Mouse (Mus musculus) inflammation-experienced regulatory T-cells, adult 6 months (primary cell): ENCODE data around the gene Krtap19-5. TPM values are rescaled to one million over a fixed set of nuclear protein-coding genes. Genes with fewer than 3 reads are reported as not detected.

Experiments used
- ATAC-seq: one replicate; pipeline ENCODE4 v1.8.0; 2017
- polyA plus RNA-seq, 3 experiments: library from polyadenylated mRNA; unstranded; fragments of 100-300 nt; shearing (Covaris generic); gene quantifications; one replicate each; pipeline ENCODE4 v1.2.1; 2017

Krtap19-5 gene
- not detected for polyA plus RNA-seq

DNA sequence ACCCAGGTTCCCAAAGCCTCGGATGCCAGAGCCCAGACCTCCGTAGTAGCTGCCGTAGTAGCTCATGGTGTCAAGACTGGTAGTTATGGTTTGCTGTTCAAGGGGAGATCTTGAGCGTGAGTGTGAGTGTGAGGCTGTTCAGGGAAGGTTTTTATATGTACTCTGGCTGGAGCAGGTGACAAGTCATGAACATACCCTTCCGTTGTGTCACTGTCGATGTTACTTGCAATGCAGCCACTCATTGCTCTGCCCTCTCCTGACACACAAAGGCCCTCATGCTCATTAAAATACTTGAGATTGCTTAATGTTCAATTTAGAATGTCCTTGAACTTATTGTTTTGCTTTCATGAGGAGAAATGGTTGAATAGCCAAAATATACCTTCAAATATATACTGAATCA is at the start of gene Krtap19-5:
Gene Krtap19-5, minus strand, starts transcription at position 101 of the 400 bp plus-strand sequence.
- no peak for ATAC-seq

DNA sequence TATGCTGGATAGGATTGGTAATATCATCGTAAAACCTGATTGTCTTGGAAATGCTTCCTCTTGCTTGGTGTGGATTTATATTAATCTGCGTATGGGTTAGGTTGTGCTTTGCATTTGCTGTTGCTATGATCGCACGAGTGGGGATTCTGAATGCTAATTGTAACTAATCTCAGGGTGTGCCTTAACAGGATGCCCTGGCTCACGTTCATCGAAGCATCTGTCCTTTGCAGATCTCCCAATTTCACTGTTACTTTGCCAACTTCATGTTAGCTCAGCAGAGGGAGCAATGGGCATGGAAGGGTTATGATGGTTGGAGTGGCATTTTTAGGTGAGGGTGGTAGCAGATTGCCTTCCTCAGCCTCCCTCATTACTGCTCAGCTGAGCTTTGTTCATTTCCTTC is 44.8 kb upstream of the Krtap19-5 start:
- no peak for ATAC-seq

DNA sequence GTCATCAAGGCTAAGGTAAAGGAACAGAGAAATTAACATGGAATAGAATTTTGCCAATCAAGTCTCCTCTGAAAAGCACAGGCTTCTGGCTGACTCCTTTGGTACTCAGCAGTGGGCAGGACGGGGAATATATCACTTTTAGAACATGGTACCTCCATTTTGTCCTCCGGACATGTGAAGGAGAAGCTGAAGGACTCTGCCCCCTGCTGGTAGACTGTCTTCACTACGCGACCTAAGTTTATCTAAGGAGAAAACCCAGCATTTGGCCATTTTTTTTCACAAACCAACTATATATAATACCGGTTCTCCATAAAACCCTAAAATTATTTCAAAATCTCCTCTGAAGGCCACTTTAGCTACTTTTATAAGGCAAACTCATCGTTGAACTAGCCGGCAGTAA is 42.0 kb upstream of the Krtap19-5 start:
- ATAC-seq = no peak

DNA sequence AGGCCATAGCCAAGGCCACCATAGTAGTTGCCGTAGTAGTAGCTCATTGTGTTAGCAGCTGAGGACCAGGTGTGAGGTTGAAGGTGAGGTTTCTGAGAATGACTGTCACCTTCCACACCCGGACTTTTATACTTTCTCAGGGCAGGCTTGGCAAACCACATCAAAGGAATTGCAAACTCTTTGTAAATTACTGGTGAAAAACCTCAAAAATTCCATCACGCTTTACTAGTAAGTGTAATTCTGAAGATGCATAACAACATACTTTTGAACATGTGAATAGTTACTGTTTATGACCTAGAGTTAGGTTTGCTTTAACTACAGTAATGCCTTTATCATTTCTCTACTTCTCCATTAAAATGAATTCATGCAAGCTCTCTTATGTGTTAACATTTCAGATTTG is 35.9 kb upstream of the Krtap19-5 start, which contains the start of gene Krtap19-9b:
Gene Krtap19-9b, minus strand, starts transcription at position 101 of the 400 bp plus-strand sequence.
- ATAC-seq = no peak

DNA sequence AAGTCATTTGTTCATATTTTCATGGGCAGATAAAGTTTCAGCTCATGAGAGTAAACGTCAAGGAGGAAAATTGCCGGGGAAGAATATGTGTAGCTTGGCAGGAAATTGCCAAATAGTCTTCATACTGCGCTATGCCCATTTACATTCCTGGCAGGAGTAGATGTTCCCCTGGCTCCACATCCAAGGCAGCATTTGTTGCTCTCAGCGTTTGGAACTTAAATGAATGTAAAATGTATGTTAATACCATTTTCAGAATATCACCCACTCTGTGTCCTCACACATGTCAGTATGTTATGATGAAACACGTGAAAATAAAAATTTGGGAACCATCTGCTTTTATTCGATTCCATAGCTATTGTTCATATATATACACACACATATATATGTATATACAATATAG is 9.4 kb downstream of the Krtap19-5 start:
- no peak for ATAC-seq

DNA sequence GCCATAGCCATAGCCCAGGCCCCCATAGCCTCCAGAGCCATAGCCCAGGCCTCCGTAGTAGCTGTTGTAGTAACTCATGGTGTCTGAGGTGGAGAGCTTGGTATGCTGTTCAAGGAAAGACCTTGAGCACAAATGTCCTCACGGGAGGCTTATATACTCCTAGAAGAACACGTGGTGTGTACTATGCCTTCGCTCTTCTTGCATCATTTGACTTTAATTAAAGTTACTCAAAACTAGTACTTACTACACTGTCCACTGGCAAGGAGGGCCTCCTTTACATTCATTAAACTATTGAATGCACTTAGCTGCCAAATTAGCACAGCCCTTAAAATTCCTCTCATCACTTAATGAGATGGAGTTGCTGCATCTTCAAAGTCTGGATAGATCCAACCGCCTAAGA is 11.3 kb downstream of the Krtap19-5 start, which contains the start of gene Krtap19-4:
Gene Krtap19-4, minus strand, starts transcription at position 101 of the 400 bp plus-strand sequence.
- ATAC-seq = no peak

DNA sequence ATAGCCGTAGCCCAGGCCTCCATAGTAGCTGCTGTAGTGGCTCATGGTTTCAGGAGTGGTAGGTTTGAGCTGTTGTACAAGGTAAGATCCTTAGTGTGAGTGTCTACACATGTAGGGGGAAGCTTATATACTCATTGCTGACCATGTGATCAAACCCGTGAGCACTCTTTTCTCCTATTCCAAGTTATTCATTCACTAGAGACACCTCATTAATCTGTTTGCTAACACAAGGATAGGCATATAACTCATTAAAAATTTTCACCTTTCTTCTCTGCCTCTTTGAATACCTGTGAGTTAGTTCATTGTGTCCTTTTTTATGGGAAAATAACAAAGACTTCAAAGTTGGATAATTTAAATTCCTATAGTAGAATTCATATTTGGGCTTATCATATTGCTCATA is 18.3 kb downstream of the Krtap19-5 start, which contains the start of gene Krtap19-3:
Gene Krtap19-3, minus strand, starts transcription at position 101 of the 400 bp plus-strand sequence.
- ATAC-seq = no peak

DNA sequence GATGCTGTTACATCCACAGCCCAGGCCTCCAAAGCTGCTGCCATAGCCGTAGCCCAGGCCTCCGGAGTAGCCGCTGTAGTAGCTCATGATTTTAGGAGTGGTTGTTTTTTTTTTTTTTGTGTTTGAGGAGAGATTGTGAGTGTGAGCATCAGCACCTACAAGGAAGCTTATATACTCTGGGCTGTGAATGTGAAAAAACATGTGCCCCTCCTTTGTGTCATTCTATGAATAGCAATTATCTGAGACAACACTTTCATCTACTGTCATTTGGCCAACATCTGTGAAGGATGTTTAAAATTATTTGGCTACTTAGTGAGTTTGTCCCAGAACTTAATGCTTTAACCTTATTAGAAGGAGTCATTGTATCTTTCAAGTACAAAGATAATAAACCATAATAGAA is 22.1 kb downstream of the Krtap19-5 start, which contains the start of gene Krtap19-2:
Gene Krtap19-2, minus strand, starts transcription at position 101 of the 400 bp plus-strand sequence.
- no peak for ATAC-seq

DNA sequence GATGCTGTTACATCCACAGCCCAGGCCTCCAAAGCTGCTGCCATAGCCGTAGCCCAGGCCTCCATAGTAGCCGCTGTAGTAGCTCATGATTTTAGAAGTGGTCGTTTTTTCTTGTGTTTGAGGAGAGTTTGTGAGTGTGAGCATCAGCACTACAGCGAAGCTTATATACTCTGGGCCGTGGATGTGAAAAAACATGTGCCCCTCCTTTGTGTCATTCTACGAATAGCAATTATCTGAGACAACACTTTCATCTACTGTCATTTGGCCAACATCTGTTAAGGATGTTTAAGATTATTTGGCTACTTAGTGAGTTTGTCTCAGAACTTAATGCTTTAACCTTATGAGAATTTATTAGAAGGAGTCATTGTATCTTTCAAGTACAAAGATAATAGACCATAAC is 26.9 kb downstream of the Krtap19-5 start, which contains the start of gene Krtap19-1:
Gene Krtap19-1, minus strand, starts transcription at position 101 of the 400 bp plus-strand sequence.
- ATAC-seq = no peak

DNA sequence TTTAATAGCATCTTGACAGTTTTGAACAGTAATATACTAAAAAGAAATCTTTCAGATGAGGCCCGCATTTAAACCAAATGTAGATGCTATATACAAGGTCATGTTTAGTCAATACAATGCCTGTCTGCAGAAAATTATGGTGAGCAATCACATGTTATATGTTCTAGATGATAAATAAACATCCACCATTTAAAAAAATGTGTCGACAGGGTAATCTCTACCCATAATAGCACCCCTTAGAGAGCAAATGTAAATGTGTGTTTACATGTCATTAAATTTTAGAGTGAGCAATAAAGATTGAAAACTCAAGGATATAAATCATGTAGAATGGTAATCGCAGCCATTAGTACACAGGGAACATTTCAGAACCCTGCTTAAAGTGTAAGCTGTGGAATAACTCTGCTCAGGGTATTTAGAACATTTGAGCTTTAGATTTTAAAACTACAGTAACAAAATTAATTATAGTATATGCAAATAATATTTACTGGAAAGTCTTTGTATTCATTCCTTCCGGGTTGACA is 31.3 kb downstream of the Krtap19-5 start:
- no peak for ATAC-seq

DNA sequence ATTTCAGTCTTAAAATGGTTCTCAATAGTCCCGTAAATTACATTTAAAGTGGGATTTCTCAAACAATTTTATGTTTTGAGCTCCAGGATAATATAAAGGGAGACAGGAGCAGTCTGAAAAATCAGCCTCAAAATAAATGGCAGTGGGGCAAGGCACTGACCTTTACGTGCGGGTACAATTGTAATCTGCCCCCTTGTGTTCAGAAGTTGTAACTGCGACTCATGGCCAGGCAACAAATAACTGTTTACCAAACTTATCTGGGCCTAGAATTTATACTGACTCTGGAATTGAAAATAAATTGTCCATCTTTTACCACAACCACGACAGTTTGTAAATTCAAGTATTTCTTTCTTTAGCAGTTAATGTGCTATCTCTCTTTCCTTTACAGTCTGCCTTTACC is 44.8 kb downstream of the Krtap19-5 start:
- no peak for ATAC-seq

DNA sequence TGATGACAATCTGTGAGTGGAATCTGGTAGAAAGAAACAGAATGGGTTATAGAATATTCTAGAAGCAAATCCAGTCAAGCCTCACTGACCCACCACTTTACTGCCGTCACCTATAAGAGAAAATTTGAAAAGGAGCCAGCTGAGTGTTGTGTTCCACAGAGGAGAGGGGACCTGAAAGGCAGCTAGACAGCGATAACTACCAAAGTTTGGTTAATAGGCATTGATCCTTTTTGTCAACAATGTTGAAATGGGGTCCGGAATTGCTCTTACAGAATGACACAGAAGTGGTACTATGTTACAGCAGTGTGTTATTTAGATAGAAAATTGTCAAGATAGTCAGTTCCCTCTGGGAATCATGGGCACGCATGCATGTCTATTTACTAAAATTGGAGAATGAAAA is 47.7 kb downstream of the Krtap19-5 start:
- ATAC-seq = no peak

DNA sequence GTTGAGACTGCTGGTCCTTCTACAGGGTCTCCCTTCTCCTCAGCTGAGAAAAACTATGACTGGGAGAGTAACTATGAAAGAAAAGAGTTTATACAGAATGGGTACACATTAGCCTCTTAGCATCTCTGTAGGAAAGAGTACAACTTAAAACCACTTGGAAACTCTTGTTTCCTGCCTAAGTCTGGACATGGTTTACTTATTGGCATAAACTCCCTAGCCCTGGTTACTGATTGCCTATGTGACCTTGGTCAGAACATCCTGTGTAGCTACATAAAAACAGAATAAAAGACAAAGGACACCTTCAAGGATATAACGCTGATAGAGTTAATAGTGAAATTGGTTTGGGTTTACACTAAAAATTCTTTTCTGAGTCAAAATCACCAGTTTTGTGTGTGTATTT is 48.9 kb downstream of the Krtap19-5 start:
- ATAC-seq = no peak

Other genes starting within 250 kb of the Krtap19-5 start
- gene Krtap26-1, start 248.7 kb downstream of the Krtap19-5 start, polyA plus RNA-seq = not detected
- gene Krtap27-1, start 224.8 kb downstream of the Krtap19-5 start, polyA plus RNA-seq = not detected
- not detected for gene 2310061N02Rik, start 188.5 kb downstream of the Krtap19-5 start, polyA plus RNA-seq
- gene Krtap13-1, start 167.6 kb downstream of the Krtap19-5 start, polyA plus RNA-seq = not detected
- gene Krtap13, start 144.8 kb downstream of the Krtap19-5 start, polyA plus RNA-seq = not detected
- not detected for gene 2310034C09Rik, start 137.6 kb downstream of the Krtap19-5 start, polyA plus RNA-seq
- not detected for gene 2310057N15Rik, start 122.3 kb downstream of the Krtap19-5 start, polyA plus RNA-seq
- gene Gm5965, start 118.6 kb downstream of the Krtap19-5 start, polyA plus RNA-seq = not detected
- not detected for gene Gm20741, start 84.2 kb downstream of the Krtap19-5 start, polyA plus RNA-seq
- not detected for gene Krtap15, start 76.2 kb downstream of the Krtap19-5 start, polyA plus RNA-seq
- gene Krtap14, start 70.3 kb downstream of the Krtap19-5 start, polyA plus RNA-seq = not detected
- gene Krtap19-1, start 27.0 kb downstream of the Krtap19-5 start, polyA plus RNA-seq = not detected
- not detected for gene Krtap19-2, start 22.2 kb downstream of the Krtap19-5 start, polyA plus RNA-seq
- not detected for gene Krtap19-3, start 18.4 kb downstream of the Krtap19-5 start, polyA plus RNA-seq
- gene Krtap19-4, start 11.4 kb downstream of the Krtap19-5 start, polyA plus RNA-seq = not detected
- gene Krtap19-9b, start 35.8 kb upstream of the Krtap19-5 start, polyA plus RNA-seq = not detected
- not detected for gene Krtap16-3, start 66.4 kb upstream of the Krtap19-5 start, polyA plus RNA-seq
- gene Krtap22-2, start 114.3 kb upstream of the Krtap19-5 start, polyA plus RNA-seq = not detected
- not detected for gene Gm10229, start 118.8 kb upstream of the Krtap19-5 start, polyA plus RNA-seq
- not detected for gene Krtap6-1, start 135.2 kb upstream of the Krtap19-5 start, polyA plus RNA-seq
- gene Gm10228, start 145.0 kb upstream of the Krtap19-5 start, polyA plus RNA-seq = not detected
- not detected for gene Krtap6-5, start 151.4 kb upstream of the Krtap19-5 start, polyA plus RNA-seq
- gene 1110025L11Rik, start 167.5 kb upstream of the Krtap19-5 start, polyA plus RNA-seq = not detected
- gene Krtap6-3, start 187.6 kb upstream of the Krtap19-5 start, polyA plus RNA-seq = not detected
- gene Gm6358, start 244.4 kb upstream of the Krtap19-5 start, polyA plus RNA-seq = not detected